Mouse (Mus musculus): ENCODE results near the gene Dvl3. TPM values are rescaled to one million over a fixed set of nuclear protein-coding genes. Genes with fewer than 3 reads are reported as not detected.

Gene Dvl3
- polyA plus RNA-seq, 1 experiment from 2014 or later = 8.7 TPM

- H3K4me3 ChIP-seq (ENCODE audit: low read depth, low read length) = peak overlapping the region; percentile 95
- DNase-seq (ENCODE audit: low spot score) (no peak), ATAC-seq (ENCODE audit: low FRiP score, low TSS enrichment) (no peak)
- H3K4me1 ChIP-seq (replicated peaks; ENCODE audit: control insufficient read depth, insufficient read depth) = 0 out of 2 replicates have a peak, but pooled peaks cover 4% of the 10 kb centered on the region
- no peaks in the 10 kb centered on the region for H3K9me3 ChIP-seq (ENCODE audit: control insufficient read depth, low read length)
- peak overlapping the region; percentile 89 for H3K4me2 ChIP-seq (replicated peaks; ENCODE audit: low read depth)
- H3K36me3 ChIP-seq (ENCODE audit: control insufficient read depth, insufficient read depth, low read length) = peaks cover 2% of the 10 kb centered on the region; the same call in 1 of the 2 replicates
- H3K9ac ChIP-seq (ENCODE audit: low read length) = peak overlapping the region; percentile 98
- H3K27ac ChIP-seq (replicated peaks) = peak overlapping the region; percentile 97; the same call in 1 of the 2 replicates
- H3K27me3 ChIP-seq (ENCODE audit: control insufficient read depth, insufficient read depth, low read length) = no peaks in the 10 kb centered on the region
- TF ChIP-seq EP300 (optimal IDR thresholded peaks at IDR 0.05) (no peak), CTCF (IDR thresholded peaks at IDR 0.05; ENCODE audit: low read depth) (no peak)
These were observed 750 bp upstream of the Dvl3 start for GRCm38 (mm10) chr16:20516032-20516431.

GRCm38 (mm10) chr16:20517216-20517615 is 434 bp downstream of the Dvl3 start:
- no peaks in the 10 kb centered on the region for H3K27me3 ChIP-seq (ENCODE audit: control insufficient read depth, insufficient read depth, low read length)
- TF ChIP-seq EP300 (optimal IDR thresholded peaks at IDR 0.05) (no peak), CTCF (IDR thresholded peaks at IDR 0.05; ENCODE audit: low read depth) (no peak)
- peak overlapping the region; percentile 95 for H3K4me3 ChIP-seq (ENCODE audit: low read depth, low read length)
- peak overlapping the region; percentile 98 for H3K9ac ChIP-seq (ENCODE audit: low read length)
- ATAC-seq (ENCODE audit: low FRiP score, low TSS enrichment) (peak; percentile 4), DNase-seq (ENCODE audit: low spot score) (no peak)
- no peaks in the 10 kb centered on the region for H3K9me3 ChIP-seq (ENCODE audit: control insufficient read depth, low read length)
- H3K4me1 ChIP-seq (replicated peaks; ENCODE audit: control insufficient read depth, insufficient read depth) = 0 out of 2 replicates have a peak, but pooled peaks cover 4% of the 10 kb centered on the region
- peak overlapping the region; percentile 89 for H3K4me2 ChIP-seq (replicated peaks; ENCODE audit: low read depth)
- peaks cover 3% of the 10 kb centered on the region; the same call in 1 of the 2 replicates for H3K36me3 ChIP-seq (ENCODE audit: control insufficient read depth, insufficient read depth, low read length)
- 2% methylated on average over 26 of the region's 26 CpGs for WGBS
- H3K27ac ChIP-seq (replicated peaks) = peak overlapping the region; percentile 97

GRCm38 (mm10) chr16:20517701-20518374 is 1.1 kb downstream of the Dvl3 start:
- Histone ChIP-seq H3K9me3 (ENCODE audit: control insufficient read depth, low read length) (no peaks in the 10 kb centered on the region), H3K4me1 (replicated peaks; ENCODE audit: control insufficient read depth, insufficient read depth) (0 out of 2 replicates have a peak, but pooled peaks cover 4% of the 10 kb centered on the region), H3K9ac (ENCODE audit: low read length) (peak overlapping the region; percentile 98), H3K27me3 (ENCODE audit: control insufficient read depth, insufficient read depth, low read length) (no peaks in the 10 kb centered on the region), H3K36me3 (ENCODE audit: control insufficient read depth, insufficient read depth, low read length) (peaks cover 3% of the 10 kb centered on the region; the same call in 1 of the 2 replicates), H3K4me2 (replicated peaks; ENCODE audit: low read depth) (peak overlapping the region; percentile 89), H3K4me3 (ENCODE audit: low read depth, low read length) (peak overlapping the region; percentile 95), H3K27ac (replicated peaks) (peak overlapping the region; percentile 97)
- ATAC-seq (ENCODE audit: low FRiP score, low TSS enrichment) (peak; percentile 24), DNase-seq (ENCODE audit: low spot score) (peak; percentile 50)
- no peak for TF ChIP-seq EP300 (optimal IDR thresholded peaks at IDR 0.05)
- TF ChIP-seq CTCF (IDR thresholded peaks at IDR 0.05; ENCODE audit: low read depth) = no peak
- 0% methylated on average over 6 of the region's 6 CpGs for WGBS

- Histone ChIP-seq H3K4me1 (replicated peaks; ENCODE audit: control insufficient read depth, insufficient read depth) (no peaks in the 10 kb centered on the region), H3K9me3 (ENCODE audit: control insufficient read depth, low read length) (no peaks in the 10 kb centered on the region), H3K27ac (replicated peaks) (no peak overlapping the region), H3K27me3 (ENCODE audit: control insufficient read depth, insufficient read depth, low read length) (no peaks in the 10 kb centered on the region), H3K36me3 (ENCODE audit: control insufficient read depth, insufficient read depth, low read length) (peaks cover 46% of the 10 kb centered on the region), H3K4me2 (replicated peaks; ENCODE audit: low read depth) (no peak overlapping the region), H3K4me3 (ENCODE audit: low read depth, low read length) (no peak overlapping the region), H3K9ac (ENCODE audit: low read length) (no peak overlapping the region)
- no peak for TF ChIP-seq CTCF (IDR thresholded peaks at IDR 0.05; ENCODE audit: low read depth)
- no peak for TF ChIP-seq EP300 (optimal IDR thresholded peaks at IDR 0.05)
- ATAC-seq (ENCODE audit: low FRiP score, low TSS enrichment) (no peak), DNase-seq (ENCODE audit: low spot score) (no peak)
- WGBS = 86% methylated on average over 10 of the region's 10 CpGs
These were observed 7.1 kb downstream of the Dvl3 start for GRCm38 (mm10) chr16:20523886-20524285.

- no peaks in the 10 kb centered on the region for H3K4me1 ChIP-seq (replicated peaks; ENCODE audit: control insufficient read depth, insufficient read depth)
- 83% methylated on average over 5 of the region's 5 CpGs for WGBS
- no peak for TF ChIP-seq EP300 (optimal IDR thresholded peaks at IDR 0.05)
- TF ChIP-seq CTCF (IDR thresholded peaks at IDR 0.05; ENCODE audit: low read depth) = no peak
- no peak overlapping the region for H3K9ac ChIP-seq (ENCODE audit: low read length)
- H3K27me3 ChIP-seq (ENCODE audit: control insufficient read depth, insufficient read depth, low read length) = no peaks in the 10 kb centered on the region
- no peak for ATAC-seq (ENCODE audit: low FRiP score, low TSS enrichment)
- no peak overlapping the region for H3K4me2 ChIP-seq (replicated peaks; ENCODE audit: low read depth)
- no peak overlapping the region for H3K4me3 ChIP-seq (ENCODE audit: low read depth, low read length)
- H3K27ac ChIP-seq (replicated peaks) = no peak overlapping the region
- DNase-seq (ENCODE audit: low spot score) = no peak
- H3K36me3 ChIP-seq (ENCODE audit: control insufficient read depth, insufficient read depth, low read length) = peaks cover 53% of the 10 kb centered on the region
- H3K9me3 ChIP-seq (ENCODE audit: control insufficient read depth, low read length) = no peaks in the 10 kb centered on the region
These were observed 12.0 kb downstream of the Dvl3 start for GRCm38 (mm10) chr16:20528779-20529178.

GRCm38 (mm10) chr16:20529375-20529774 is 12.6 kb downstream of the Dvl3 start:
- no peaks in the 10 kb centered on the region for H3K4me1 ChIP-seq (replicated peaks; ENCODE audit: control insufficient read depth, insufficient read depth)
- WGBS = 48% methylated on average over 1 of the region's 1 CpGs
- H3K9ac ChIP-seq (ENCODE audit: low read length) = no peak overlapping the region
- no peak overlapping the region for H3K27ac ChIP-seq (replicated peaks)
- no peak overlapping the region for H3K4me2 ChIP-seq (replicated peaks; ENCODE audit: low read depth)
- H3K4me3 ChIP-seq (ENCODE audit: low read depth, low read length) = no peak overlapping the region
- H3K27me3 ChIP-seq (ENCODE audit: control insufficient read depth, insufficient read depth, low read length) = no peaks in the 10 kb centered on the region
- no peak for DNase-seq (ENCODE audit: low spot score)
- no peak for ATAC-seq (ENCODE audit: low FRiP score, low TSS enrichment)
- H3K9me3 ChIP-seq (ENCODE audit: control insufficient read depth, low read length) = no peaks in the 10 kb centered on the region
- peaks cover 47% of the 10 kb centered on the region for H3K36me3 ChIP-seq (ENCODE audit: control insufficient read depth, insufficient read depth, low read length)
- TF ChIP-seq EP300 (optimal IDR thresholded peaks at IDR 0.05) (no peak), CTCF (IDR thresholded peaks at IDR 0.05; ENCODE audit: low read depth) (no peak)

Measured in stomach, postnatal 0 days (tissue).